Comparison of ENCODE assay signal across 8 mouse cellular contexts in the genomic region with DNA sequence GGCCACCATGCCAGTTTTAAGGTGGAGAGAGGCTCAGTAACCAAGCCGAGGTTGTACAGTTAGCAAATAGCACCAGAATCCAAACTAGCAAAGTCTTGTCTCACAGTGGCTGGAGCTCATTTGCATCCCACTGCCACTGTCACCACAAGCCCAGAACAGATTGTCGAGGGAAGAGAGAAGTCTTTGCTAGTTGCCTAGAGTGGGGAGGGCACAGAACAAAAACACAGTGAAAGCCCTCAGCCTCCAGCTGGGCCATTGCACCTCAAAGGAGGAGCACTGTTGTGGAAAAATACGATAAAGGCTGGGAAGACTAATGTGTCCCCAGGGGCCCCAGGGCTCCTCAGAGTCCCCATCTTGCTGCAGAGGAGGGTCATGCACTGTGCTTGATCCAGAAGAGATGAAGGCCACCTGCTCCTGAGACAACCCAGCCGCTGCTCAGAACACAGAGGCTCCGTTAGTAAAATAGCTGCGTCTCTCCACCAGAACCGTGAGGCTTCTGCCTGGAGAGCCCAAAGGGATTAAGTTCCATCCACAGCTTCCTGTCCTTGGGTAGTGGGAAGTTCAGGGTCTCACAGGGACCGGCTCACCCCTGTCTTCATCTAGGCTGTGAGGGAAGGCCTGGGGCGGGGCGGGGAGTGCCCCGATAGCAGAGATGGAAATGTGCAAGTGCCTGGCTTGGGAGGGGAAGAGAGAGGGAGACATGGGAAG. TPM values are rescaled to one million over a fixed set of nuclear protein-coding genes. Genes with fewer than 3 reads are reported as not detected.
DNase-seq lines count a peak whose midpoint lies in the region; ATAC-seq and TF ChIP-seq lines count a peak whose summit lies in the region.
"Had no signal": no experiment of that assay in that cellular context is flagged by ENCODE, and none has a peak within 500 bp of the region (broad histone marks: within the 10 kb centered on the region; RNA-seq: fewer than 3 reads in every experiment).

No protein-coding gene starts in this region.

- ATAC-seq in kidney, postnatal 0 days (replicated peaks; ENCODE audit: low FRiP score, low read depth): peak; percentile 77

- no peaks in the 10 kb centered on the region for H3K36me3 ChIP-seq in heart, embryonic 10.5 days
- H3K36me3 ChIP-seq in kidney, postnatal 0 days (ENCODE audit: insufficient read depth, low read length): no peaks in the 10 kb centered on the region

- TF ChIP-seq CTCF in kidney, postnatal 0 days (IDR thresholded peaks at IDR 0.05; ENCODE audit: low read depth): no peak

- 0 out of 2 replicates have a peak overlapping the region, but pooled peaks have one; percentile 13 for H3K4me2 ChIP-seq in kidney, postnatal 0 days (ENCODE audit: low read length)

- peaks cover 47% of the 10 kb centered on the region for H3K4me1 ChIP-seq in heart, embryonic 10.5 days
- peaks cover 12% of the 10 kb centered on the region; the same call in 1 of the 2 replicates for H3K4me1 ChIP-seq in kidney, postnatal 0 days (replicated peaks; ENCODE audit: insufficient read depth, low read length)

- WGBS in heart, embryonic 10.5 days: 18% methylated on average over 11 of the region's 11 CpGs
- 5% methylated on average over 11 of the region's 11 CpGs for WGBS in kidney, postnatal 0 days

- no peak overlapping the region for H3K9ac ChIP-seq in kidney, postnatal 0 days (ENCODE audit: low read depth, low read length)

- H3K27me3 ChIP-seq in heart, embryonic 10.5 days (ENCODE audit: insufficient read depth, poor library complexity, severe bottlenecking): 0 out of 2 replicates have a peak, but pooled peaks cover under 1% of the 10 kb centered on the region
- H3K27me3 ChIP-seq in kidney, postnatal 0 days (ENCODE audit: insufficient read depth, low read length): no peaks in the 10 kb centered on the region

- no peaks in the 10 kb centered on the region for H3K9me3 ChIP-seq in heart, embryonic 10.5 days
- H3K9me3 ChIP-seq in kidney, postnatal 0 days (replicated peaks; ENCODE audit: low read length): no peaks in the 10 kb centered on the region

- no peak overlapping the region for H3K4me3 ChIP-seq in heart, embryonic 10.5 days
- H3K4me3 ChIP-seq in kidney, postnatal 0 days (replicated peaks; ENCODE audit: low read depth, low read length): no peak overlapping the region

- DNase-seq in ovary, adult 18-20 months (ENCODE audit: low spot score): peak; percentile 56
- DNase-seq in ovary, postnatal 10 days (ENCODE audit: low spot score): no peak
- no peak for DNase-seq in heart, embryonic 10.5 days (ENCODE audit: low spot score)
- peak; percentile 91 for DNase-seq in kidney, postnatal 0 days (ENCODE audit: low spot score)
- peak; percentile 66 for DNase-seq in testis, postnatal 10 days (ENCODE audit: low spot score)
- no peak for DNase-seq in left cerebral cortex, adult 18-20 months (ENCODE audit: low spot score in 2 of 2)
- no peak for DNase-seq in layer of hippocampus, postnatal 10 days (ENCODE audit: low spot score in 2 of 2)

- peak overlapping the region; percentile 62 for H3K27ac ChIP-seq in heart, embryonic 10.5 days
- H3K27ac ChIP-seq in kidney, postnatal 0 days: peak overlapping the region; percentile 94

RNA-seq across cellular contexts. Expression of gene Rem1, which starts 12.8 kb away (rescaled TPM):
- polyA plus RNA-seq in heart, embryonic 10.5 days (2016; fragmentation: Nextera tagmentation; extraction: Ambion mirVana): 4.9 and 5.1 TPM in 2 replicates
- polyA plus RNA-seq in kidney, postnatal 0 days (2015; fragmentation: Nextera tagmentation; extraction: Ambion mirVana): 48.3 and 55.1 TPM in 2 replicates
- under 1 TPM; 0.72 to 0.94 TPM for total RNA-seq in left cerebral cortex, adult 18-20 months (2021)
- total RNA-seq in layer of hippocampus, postnatal 10 days (2021): under 1 TPM; 0.91 to 0.96 TPM
- total RNA-seq: hematopoietic stem cell, adult 5-6 weeks had no signal

RNA-seq across cellular contexts. Expression of gene Defb25, which starts 16.7 kb away (rescaled TPM):
- polyA plus RNA-seq in heart, embryonic 10.5 days (2016; fragmentation: Nextera tagmentation; extraction: Ambion mirVana): 0.67 TPM in 1 of 2 replicates, not detected in the other
- 26.4 and 39.6 TPM in 2 replicates for polyA plus RNA-seq in kidney, postnatal 0 days (2015; fragmentation: Nextera tagmentation; extraction: Ambion mirVana)
- not detected for total RNA-seq in left cerebral cortex, adult 18-20 months (2021)
- not detected for total RNA-seq in layer of hippocampus, postnatal 10 days (2021)
- total RNA-seq: hematopoietic stem cell, adult 5-6 weeks had no signal

RNA-seq across cellular contexts. Expression of gene H13, which starts 29.7 kb away (rescaled TPM):
- polyA plus RNA-seq in heart, embryonic 10.5 days (2016; fragmentation: Nextera tagmentation; extraction: Ambion mirVana): 84.1 and 103 TPM in 2 replicates
- 160 and 162 TPM in 2 replicates for polyA plus RNA-seq in kidney, postnatal 0 days (2015; fragmentation: Nextera tagmentation; extraction: Ambion mirVana)
- total RNA-seq in left cerebral cortex, adult 18-20 months (2021): 10 to 100 TPM; 73.4 to 79.2 TPM
- 100 to 1,000 TPM; 109 to 114 TPM for total RNA-seq in layer of hippocampus, postnatal 10 days (2021)

RNA-seq across cellular contexts. Expression of gene Defb36, which starts 35.4 kb away (rescaled TPM):
- not detected in 2 replicates for polyA plus RNA-seq in heart, embryonic 10.5 days (2016; fragmentation: Nextera tagmentation; extraction: Ambion mirVana)
- polyA plus RNA-seq in kidney, postnatal 0 days (2015; fragmentation: Nextera tagmentation; extraction: Ambion mirVana): 2.1 and 3.6 TPM in 2 replicates
- not detected for total RNA-seq in left cerebral cortex, adult 18-20 months (2021)
- total RNA-seq in layer of hippocampus, postnatal 10 days (2021): not detected
- total RNA-seq: hematopoietic stem cell, adult 5-6 weeks had no signal

RNA-seq across cellular contexts. Expression of gene Defb45, which starts 40.4 kb away (rescaled TPM):
- polyA plus RNA-seq in heart, embryonic 10.5 days (2016; fragmentation: Nextera tagmentation; extraction: Ambion mirVana): not detected in 2 replicates
- not detected in 2 replicates for polyA plus RNA-seq in kidney, postnatal 0 days (2015; fragmentation: Nextera tagmentation; extraction: Ambion mirVana)
- not detected for total RNA-seq in left cerebral cortex, adult 18-20 months (2021)
- not detected for total RNA-seq in layer of hippocampus, postnatal 10 days (2021)
- total RNA-seq: hematopoietic stem cell, adult 5-6 weeks had no signal

Comparison
In these comparisons a context has a peak if more than half of its experiments do, and no peak if none do; other contexts are left out.
1. DNase-seq: peak in ovary, adult 18-20 months (single experiment), kidney, postnatal 0 days (single experiment) and testis, postnatal 10 days (single experiment); none in ovary, postnatal 10 days (single experiment), heart, embryonic 10.5 days (single experiment), left cerebral cortex, adult 18-20 months (0 of 2) and layer of hippocampus, postnatal 10 days (0 of 2).